Mouse (Mus musculus) megakaryocyte-erythroid progenitor cell, adult 5 weeks (primary cell): ENCODE data around the gene Ccng2. TPM values are rescaled to one million over a fixed set of nuclear protein-coding genes. Genes with fewer than 3 reads are reported as not detected.

Experiments used
- polyA plus RNA-seq: library from polyadenylated mRNA; stranded (reverse); fragments of >175 nt; gene quantifications from 2 replicates; pipeline ENCODE4 v1.2.3, GENCODE M21; 2012

The Ccng2 gene
- 47.0 and 67.4 TPM in 2 replicates for polyA plus RNA-seq

DNA sequence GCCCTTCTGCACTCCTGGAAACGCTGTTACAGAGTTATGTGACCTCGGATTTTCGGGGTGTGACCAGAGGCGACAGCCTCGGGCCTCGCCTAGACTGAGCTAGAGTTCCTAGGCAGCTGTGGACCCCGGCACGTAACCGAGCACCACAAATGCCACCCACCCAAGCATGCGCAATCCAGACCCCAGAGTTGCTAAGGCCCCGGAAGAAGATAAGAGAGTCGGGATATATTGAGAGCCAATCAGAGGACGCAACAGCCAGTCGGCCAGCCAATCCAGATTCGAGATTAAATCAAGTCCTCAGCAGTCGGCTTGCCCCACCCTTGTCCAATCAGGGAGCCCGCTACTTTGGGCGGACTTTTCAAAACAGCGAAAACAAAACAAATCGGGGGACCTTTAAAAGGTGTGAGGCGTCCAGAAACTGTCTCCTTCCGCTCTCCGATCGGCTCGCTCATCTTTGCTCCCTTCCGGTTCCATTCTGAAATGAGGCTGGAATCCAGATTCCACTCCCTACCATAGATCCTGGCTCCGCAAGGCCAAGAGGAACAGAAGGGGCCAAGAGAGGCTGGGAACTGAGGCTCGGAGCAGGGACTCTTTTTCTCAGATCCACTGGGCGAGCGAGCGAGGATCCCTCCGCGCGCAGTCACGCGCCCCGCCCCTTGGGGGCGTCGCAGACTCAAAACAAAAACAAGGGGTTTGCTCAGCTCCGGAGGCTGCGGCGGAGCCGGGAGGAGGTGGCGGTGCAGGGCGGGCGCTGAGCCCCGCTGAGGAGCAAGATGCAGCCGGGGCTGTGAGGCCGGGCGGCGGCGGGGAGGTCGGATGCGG lies at the start of gene Ccng2:
TSS of gene Ccng2 (plus strand) at position 375 of the 822 bp plus-strand sequence.

Other genes with a start within 250 kb of the Ccng2 start
- gene Sowahb, start 222.2 kb upstream of the Ccng2 start, polyA plus RNA-seq = 0.07 and 0.09 TPM in 2 replicates
- 16.1 and 19.3 TPM in 2 replicates for gene Sept11, start 173.8 kb upstream of the Ccng2 start, polyA plus RNA-seq
- gene Ccni, start 60.8 kb upstream of the Ccng2 start, polyA plus RNA-seq = 95.7 and 102 TPM in 2 replicates
- gene 2010109A12Rik, start 60.7 kb upstream of the Ccng2 start, polyA plus RNA-seq = 0.44 and 0.76 TPM in 2 replicates